Mouse (Mus musculus): Measurements from ENCODE around the gene Dennd6b. TPM values are rescaled to one million over a fixed set of nuclear protein-coding genes. Genes with fewer than 3 reads are reported as not detected.

The Dennd6b gene
- polyA plus RNA-seq, 1 experiment from 2014 or later: 54.6 TPM

DNA sequence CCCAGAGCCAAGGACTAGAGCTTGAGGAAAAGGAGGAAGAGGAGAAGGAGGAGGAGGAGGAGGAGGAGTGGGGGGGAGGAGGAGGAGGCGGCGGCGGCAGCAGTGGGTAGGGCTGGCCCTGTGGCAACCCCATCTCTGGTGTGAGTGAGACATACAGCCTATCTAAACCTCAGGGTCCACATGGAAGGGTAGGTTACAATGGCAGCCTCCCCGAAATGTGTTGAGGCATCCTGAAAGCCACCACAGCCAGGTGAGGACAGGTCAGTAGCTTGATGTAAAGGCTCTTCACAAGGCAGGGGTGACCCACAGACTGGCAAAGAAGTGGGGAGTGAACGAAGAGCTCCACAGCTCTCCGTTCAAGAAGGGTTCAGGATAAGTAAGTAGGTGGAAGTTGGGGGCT, 57.8 kb downstream of the Dennd6b start:
- ATAC-seq (ENCODE audit: low FRiP score): no peak
- peaks cover 28% of the 10 kb centered on the region for H3K27me3 ChIP-seq
- H3K4me3 ChIP-seq: no peak overlapping the region
- peaks cover 13% of the 10 kb centered on the region for H3K36me3 ChIP-seq
- WGBS: 89% methylated on average over 6 of the region's 6 CpGs
- no peak overlapping the region for H3K27ac ChIP-seq
- H3K4me2 ChIP-seq (replicated peaks): no peak overlapping the region
- H3K4me1 ChIP-seq: peaks cover 23% of the 10 kb centered on the region
- no peaks in the 10 kb centered on the region for H3K9me3 ChIP-seq (replicated peaks)
- no peak overlapping the region for H3K9ac ChIP-seq

DNA sequence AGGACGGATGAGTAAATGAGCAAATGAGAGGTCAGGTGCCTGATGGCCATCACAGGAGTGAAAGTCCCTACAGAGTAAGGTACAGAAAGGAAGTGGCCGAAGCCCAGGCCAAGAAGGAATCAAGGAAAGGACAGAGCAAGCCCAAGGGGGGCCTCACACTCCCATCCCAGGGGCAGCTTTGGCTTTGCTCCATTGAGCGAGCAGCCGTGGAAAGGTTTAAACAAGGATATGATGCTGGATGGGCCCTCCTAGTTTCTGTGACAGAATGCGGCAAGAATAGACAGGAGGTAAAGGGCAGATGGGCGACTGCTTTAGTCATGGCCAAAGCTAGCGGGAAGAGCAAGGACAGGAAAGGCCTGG, 58.3 kb downstream of the Dennd6b start:
- Histone ChIP-seq H3K4me3 (no peak overlapping the region), H3K4me2 (replicated peaks) (no peak overlapping the region), H3K9me3 (replicated peaks) (no peaks in the 10 kb centered on the region), H3K9ac (no peak overlapping the region), H3K4me1 (peaks cover 23% of the 10 kb centered on the region), H3K27me3 (peaks cover 28% of the 10 kb centered on the region), H3K27ac (no peak overlapping the region), H3K36me3 (peaks cover 8% of the 10 kb centered on the region)
- no peak for ATAC-seq (ENCODE audit: low FRiP score)
- WGBS: 83% methylated on average over 7 of the region's 7 CpGs

DNA sequence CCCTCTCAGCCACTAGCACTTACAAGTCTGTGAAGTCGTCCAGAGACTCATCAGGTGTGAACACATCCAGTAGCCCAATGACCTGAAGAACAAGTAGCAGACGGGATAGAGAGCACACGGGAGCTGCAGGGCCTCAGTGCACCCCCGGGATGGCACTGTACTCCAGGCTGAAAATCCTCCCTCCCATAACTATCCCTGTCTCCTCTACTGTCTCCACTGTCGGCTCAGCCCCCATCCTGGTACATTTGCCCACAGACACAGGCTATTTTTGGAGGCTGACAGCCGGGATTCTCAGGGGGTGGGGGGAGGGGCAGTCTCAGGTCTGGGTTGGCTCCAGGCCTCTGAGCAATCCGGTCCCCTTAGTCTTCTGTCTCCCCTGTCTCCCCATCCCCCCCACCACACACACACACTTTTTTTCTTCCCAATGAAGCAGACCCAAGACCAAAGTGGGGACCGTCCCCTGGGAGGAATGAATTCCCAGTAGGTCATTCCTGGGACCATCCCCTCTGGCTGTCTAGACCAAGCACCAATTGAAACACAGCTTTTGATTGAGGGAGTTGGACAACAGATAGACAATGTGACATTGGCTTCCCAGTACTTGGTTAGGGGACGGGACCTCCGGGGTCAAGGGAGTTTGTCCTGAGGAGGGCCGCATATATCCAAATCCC, 58.8 kb downstream of the Dennd6b start:
- H3K4me2 ChIP-seq (replicated peaks): no peak overlapping the region
- no peaks in the 10 kb centered on the region for H3K9me3 ChIP-seq (replicated peaks)
- ATAC-seq (ENCODE audit: low FRiP score): no peak
- no peak overlapping the region for H3K27ac ChIP-seq
- H3K36me3 ChIP-seq: peaks cover 3% of the 10 kb centered on the region; the same call in 1 of the 2 replicates
- no peak overlapping the region for H3K9ac ChIP-seq
- H3K4me3 ChIP-seq: no peak overlapping the region
- peaks cover 23% of the 10 kb centered on the region for H3K4me1 ChIP-seq
- H3K27me3 ChIP-seq: peaks cover 28% of the 10 kb centered on the region
- WGBS: 74% methylated on average over 11 of the region's 11 CpGs

DNA sequence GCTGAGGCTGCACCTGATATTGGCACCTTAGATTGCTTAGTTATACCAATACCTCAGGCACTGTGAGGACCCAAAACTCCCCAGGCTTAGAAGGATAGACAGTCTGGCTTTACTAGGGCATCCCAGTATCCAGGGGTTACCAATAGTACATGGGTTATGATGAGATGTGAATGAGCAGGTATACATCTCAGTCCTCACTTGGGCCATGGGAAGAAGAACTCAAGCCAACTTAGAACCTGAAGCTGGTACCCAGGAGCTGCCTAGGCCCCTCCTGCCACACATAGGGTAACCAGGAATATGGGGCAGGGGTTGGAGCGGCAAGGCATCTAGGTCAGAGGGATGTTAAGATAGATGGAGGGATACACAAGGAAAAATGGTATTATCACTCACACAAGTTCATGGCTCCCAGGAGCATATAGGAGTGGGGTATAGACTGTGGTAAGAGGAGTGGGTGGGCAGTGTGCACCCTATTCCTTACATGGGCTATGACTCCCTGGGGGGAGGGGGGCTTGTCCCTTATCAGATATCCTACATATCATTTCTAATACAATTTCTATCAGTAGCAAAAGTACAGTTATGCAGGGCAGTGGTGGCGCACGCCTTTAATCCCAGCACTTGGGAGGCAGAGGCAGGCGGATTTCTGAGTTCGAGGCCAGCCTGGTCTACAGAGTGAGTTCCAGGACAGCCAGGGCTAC, 59.7 kb downstream of the Dennd6b start:
- no peak for ATAC-seq (ENCODE audit: low FRiP score)
- Histone ChIP-seq H3K9me3 (replicated peaks) (no peaks in the 10 kb centered on the region), H3K4me1 (peaks cover 23% of the 10 kb centered on the region), H3K4me3 (no peak overlapping the region), H3K36me3 (no peaks in the 10 kb centered on the region), H3K9ac (no peak overlapping the region), H3K27ac (no peak overlapping the region), H3K27me3 (peaks cover 23% of the 10 kb centered on the region), H3K4me2 (replicated peaks) (no peak overlapping the region)
- WGBS: 96% methylated on average over 4 of the region's 5 CpGs

Small RNA genes lying within 50 kb of the gene (microRNA-seq; reads per million reads assigned to microRNA genes)
- 4.3 reads per million, percentile 9 among the genes with 10 or more reads in this experiment for gene Mir6958
- not detected for gene Mir7118

Other genes starting within 250 kb of the Dennd6b start
- gene Ttll8, start 242.1 kb downstream of the Dennd6b start, polyA plus RNA-seq (2016; fragmentation: Nextera tagmentation; extraction: Ambion mirVana): not detected in 2 replicates
- 4.7 and 6.2 TPM in 2 replicates for gene Mlc1, start 217.5 kb downstream of the Dennd6b start, polyA plus RNA-seq (2016; fragmentation: Nextera tagmentation; extraction: Ambion mirVana)
- not detected in 2 replicates for gene Mov10l1, start 213.6 kb downstream of the Dennd6b start, polyA plus RNA-seq (2016; fragmentation: Nextera tagmentation; extraction: Ambion mirVana)
- gene Panx2, start 136.8 kb downstream of the Dennd6b start, polyA plus RNA-seq (2016; fragmentation: Nextera tagmentation; extraction: Ambion mirVana): 2.0 and 2.1 TPM in 2 replicates
- gene Trabd, start 121.4 kb downstream of the Dennd6b start, polyA plus RNA-seq (2016; fragmentation: Nextera tagmentation; extraction: Ambion mirVana): 43.2 and 48.4 TPM in 2 replicates
- gene Selenoo, start 107.4 kb downstream of the Dennd6b start, polyA plus RNA-seq (2016; fragmentation: Nextera tagmentation; extraction: Ambion mirVana): 23.9 and 24.8 TPM in 2 replicates
- 22.3 and 22.8 TPM in 2 replicates for gene Tubgcp6, start 73.4 kb downstream of the Dennd6b start, polyA plus RNA-seq (2016; fragmentation: Nextera tagmentation; extraction: Ambion mirVana)
- 18.8 and 22.0 TPM in 2 replicates for gene Hdac10, start 67.8 kb downstream of the Dennd6b start, polyA plus RNA-seq (2016; fragmentation: Nextera tagmentation; extraction: Ambion mirVana)
- 10.0 and 11.4 TPM in 2 replicates for gene Mapk12, start 55.8 kb downstream of the Dennd6b start, polyA plus RNA-seq (2016; fragmentation: Nextera tagmentation; extraction: Ambion mirVana)
- 39.0 and 41.9 TPM in 2 replicates for gene Mapk11, start 46.9 kb downstream of the Dennd6b start, polyA plus RNA-seq (2016; fragmentation: Nextera tagmentation; extraction: Ambion mirVana)
- gene Plxnb2, start 15.7 kb downstream of the Dennd6b start, polyA plus RNA-seq (2016; fragmentation: Nextera tagmentation; extraction: Ambion mirVana): 167 and 169 TPM in 2 replicates
- 62.3 and 65.2 TPM in 2 replicates for gene Ppp6r2, start 15.1 kb upstream of the Dennd6b start, polyA plus RNA-seq (2016; fragmentation: Nextera tagmentation; extraction: Ambion mirVana)
- gene Sbf1, start 118.8 kb upstream of the Dennd6b start, polyA plus RNA-seq (2016; fragmentation: Nextera tagmentation; extraction: Ambion mirVana): 81.1 and 95.5 TPM in 2 replicates
- not detected in 2 replicates for gene Adm2, start 126.2 kb upstream of the Dennd6b start, polyA plus RNA-seq (2016; fragmentation: Nextera tagmentation; extraction: Ambion mirVana)
- gene Miox, start 137.9 kb upstream of the Dennd6b start, polyA plus RNA-seq (2016; fragmentation: Nextera tagmentation; extraction: Ambion mirVana): not detected in 2 replicates
- gene Lmf2, start 159.2 kb upstream of the Dennd6b start, polyA plus RNA-seq (2016; fragmentation: Nextera tagmentation; extraction: Ambion mirVana): 42.5 and 47.3 TPM in 2 replicates
- 140 and 151 TPM in 2 replicates for gene Ncaph2, start 159.2 kb upstream of the Dennd6b start, polyA plus RNA-seq (2016; fragmentation: Nextera tagmentation; extraction: Ambion mirVana)
- gene Sco2, start 177.3 kb upstream of the Dennd6b start, polyA plus RNA-seq (2016; fragmentation: Nextera tagmentation; extraction: Ambion mirVana): 4.9 and 6.5 TPM in 2 replicates
- gene Tymp, start 180.5 kb upstream of the Dennd6b start, polyA plus RNA-seq (2016; fragmentation: Nextera tagmentation; extraction: Ambion mirVana): 1.4 and 1.6 TPM in 2 replicates
- gene Odf3b, start 182.8 kb upstream of the Dennd6b start, polyA plus RNA-seq (2016; fragmentation: Nextera tagmentation; extraction: Ambion mirVana): 2.6 and 3.2 TPM in 2 replicates
- not detected in 2 replicates for gene Klhdc7b, start 188.4 kb upstream of the Dennd6b start, polyA plus RNA-seq (2016; fragmentation: Nextera tagmentation; extraction: Ambion mirVana)
- not detected in 2 replicates for gene Syce3, start 214.0 kb upstream of the Dennd6b start, polyA plus RNA-seq (2016; fragmentation: Nextera tagmentation; extraction: Ambion mirVana)
- gene Cpt1b, start 229.4 kb upstream of the Dennd6b start, polyA plus RNA-seq (2016; fragmentation: Nextera tagmentation; extraction: Ambion mirVana): 1.2 TPM in 2 replicates
- gene C730034F03Rik, start 233.1 kb upstream of the Dennd6b start, polyA plus RNA-seq (2016; fragmentation: Nextera tagmentation; extraction: Ambion mirVana): 4.1 and 4.6 TPM in 2 replicates
- not detected in 2 replicates for gene Gm44502, start 233.2 kb upstream of the Dennd6b start, polyA plus RNA-seq (2016; fragmentation: Nextera tagmentation; extraction: Ambion mirVana)
- 67.4 and 72.0 TPM in 2 replicates for gene Chkb, start 233.4 kb upstream of the Dennd6b start, polyA plus RNA-seq (2016; fragmentation: Nextera tagmentation; extraction: Ambion mirVana)

Data from hindbrain, embryonic 12.5 days (tissue).